Mouse (Mus musculus): ENCODE measurements around the gene Hspa12b. TPM values are rescaled to one million over a fixed set of nuclear protein-coding genes. Genes with fewer than 3 reads are reported as not detected.

Hspa12b gene
- 10.0 and 11.4 TPM in 2 replicates for polyA plus RNA-seq (2015; fragmentation: Nextera tagmentation; extraction: Ambion mirVana)

- 2% methylated on average over 28 of the region's 28 CpGs for WGBS
- peaks cover 18% of the 10 kb centered on the region for H3K4me1 ChIP-seq (replicated peaks)
- peak within 1 kb of the TSS; percentile 86 for H3K4me2 ChIP-seq
- peak within 1 kb of the TSS; percentile 76 for H3K27ac ChIP-seq
- H3K9me3 ChIP-seq (replicated peaks) = no peaks in the 10 kb centered on the region
- peak within 1 kb of the TSS; percentile 63 for H3K4me3 ChIP-seq
- no peaks in the 10 kb centered on the region for H3K36me3 ChIP-seq
- peak within 1 kb of the TSS; percentile 73 for H3K9ac ChIP-seq
- no peaks in the 10 kb centered on the region for H3K27me3 ChIP-seq
- peak; percentile 91 for ATAC-seq (replicated peaks; ENCODE audit: insufficient number of reproducible peaks, insufficient read depth, low FRiP score, low read depth)
These were observed at the start of gene Hspa12b for GRCm38 (mm10) chr2:131127161-131127730. Hspa12b (plus strand) TSS chr2:131127280.

DNA sequence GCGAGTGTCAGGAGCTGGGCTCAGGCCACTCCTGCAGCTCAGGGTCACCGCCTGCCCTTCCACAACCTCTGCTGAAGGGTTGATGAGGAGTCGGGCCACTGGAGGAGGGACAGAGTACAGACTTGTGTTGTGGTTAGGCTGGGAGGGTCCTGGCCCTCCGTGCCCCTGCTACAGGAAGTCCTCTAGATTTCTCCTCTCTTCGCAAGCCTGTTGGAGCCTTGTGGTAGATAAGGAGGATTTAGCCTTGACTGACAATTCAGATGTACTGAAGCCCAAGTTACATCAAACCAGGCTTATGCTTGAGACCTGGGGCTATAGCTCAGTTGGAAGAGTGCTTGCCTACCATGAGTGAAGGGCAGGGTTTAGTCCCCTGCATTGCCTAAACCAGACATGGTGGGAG is 46.6 kb upstream of the Hspa12b start:
- Histone ChIP-seq H3K4me1 (replicated peaks) (no peaks in the 10 kb centered on the region), H3K27me3 (peaks cover 15% of the 10 kb centered on the region; the same call in 1 of the 2 replicates), H3K4me2 (no peak overlapping the region), H3K27ac (no peak overlapping the region), H3K4me3 (no peak overlapping the region), H3K9ac (no peak overlapping the region), H3K9me3 (replicated peaks) (no peaks in the 10 kb centered on the region), H3K36me3 (no peaks in the 10 kb centered on the region)
- 52% methylated on average over 5 of the region's 5 CpGs for WGBS
- ATAC-seq (replicated peaks; ENCODE audit: insufficient number of reproducible peaks, insufficient read depth, low FRiP score, low read depth) = no peak

- WGBS = 73% methylated on average over 4 of the region's 4 CpGs
- ATAC-seq (replicated peaks; ENCODE audit: insufficient number of reproducible peaks, insufficient read depth, low FRiP score, low read depth) = no peak
These were observed 42.9 kb upstream of the Hspa12b start for GRCm38 (mm10) chr2:131084206-131084605.

GRCm38 (mm10) chr2:131086667-131087390 is 40.3 kb upstream of the Hspa12b start, which contains the start of gene Siglec1:
Siglec1 (minus strand) TSS chr2:131086765.
- no peak within 1 kb of the TSS for H3K9ac ChIP-seq
- no peak for ATAC-seq (replicated peaks; ENCODE audit: insufficient number of reproducible peaks, insufficient read depth, low FRiP score, low read depth)
- 83% methylated on average over 11 of the region's 11 CpGs for WGBS

More at GRCm38 (mm10) chr2:131084206-131084605, 42.9 kb upstream of the Hspa12b start:
- no peaks in the 10 kb centered on the region for H3K9me3 ChIP-seq (replicated peaks)
- H3K4me1 ChIP-seq (replicated peaks) = no peaks in the 10 kb centered on the region
- H3K27me3 ChIP-seq = 0 out of 2 replicates have a peak, but pooled peaks cover 8% of the 10 kb centered on the region
- H3K4me2 ChIP-seq = no peak overlapping the region
- no peak overlapping the region for H3K27ac ChIP-seq
- no peak overlapping the region for H3K4me3 ChIP-seq
- H3K36me3 ChIP-seq = no peaks in the 10 kb centered on the region
- no peak overlapping the region for H3K9ac ChIP-seq

DNA sequence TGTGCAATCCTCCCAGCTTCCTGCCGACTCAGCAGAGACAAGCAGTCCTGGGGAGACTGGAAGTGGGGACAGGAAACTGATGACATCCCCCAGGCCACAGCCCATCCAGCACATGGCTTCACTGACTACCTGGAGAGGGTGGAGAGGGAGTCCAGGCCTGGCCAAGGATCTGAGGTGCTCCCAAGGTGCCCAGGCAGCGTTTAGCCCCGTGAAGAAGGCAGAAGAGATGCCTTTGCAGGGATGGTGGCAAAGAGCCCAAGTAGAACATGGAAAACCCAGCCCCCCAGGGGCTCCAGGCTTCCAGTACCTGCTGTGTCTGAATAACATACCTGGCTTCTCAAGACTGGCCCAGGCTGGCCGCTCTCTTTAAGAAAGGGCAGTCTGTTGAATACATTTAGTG is 38.5 kb upstream of the Hspa12b start:
- ATAC-seq (replicated peaks; ENCODE audit: insufficient number of reproducible peaks, insufficient read depth, low FRiP score, low read depth) = no peak
- H3K36me3 ChIP-seq = no peaks in the 10 kb centered on the region
- H3K9ac ChIP-seq = no peak overlapping the region
- WGBS = 67% methylated on average over 4 of the region's 4 CpGs
- H3K27ac ChIP-seq = no peak overlapping the region
- no peak overlapping the region for H3K4me2 ChIP-seq
- no peaks in the 10 kb centered on the region for H3K9me3 ChIP-seq (replicated peaks)
- no peaks in the 10 kb centered on the region for H3K27me3 ChIP-seq
- no peak overlapping the region for H3K4me3 ChIP-seq
- no peaks in the 10 kb centered on the region for H3K4me1 ChIP-seq (replicated peaks)

More at GRCm38 (mm10) chr2:131086667-131087390, 40.3 kb upstream of the Hspa12b start, which contains the start of gene Siglec1:
- H3K9me3 ChIP-seq (replicated peaks) = no peaks in the 10 kb centered on the region
- no peak within 1 kb of the TSS for H3K27ac ChIP-seq
- H3K4me3 ChIP-seq = no peak within 1 kb of the TSS
- no peaks in the 10 kb centered on the region for H3K36me3 ChIP-seq
- no peaks in the 10 kb centered on the region for H3K4me1 ChIP-seq (replicated peaks)
- no peak within 1 kb of the TSS for H3K4me2 ChIP-seq
- H3K27me3 ChIP-seq = no peaks in the 10 kb centered on the region

DNA sequence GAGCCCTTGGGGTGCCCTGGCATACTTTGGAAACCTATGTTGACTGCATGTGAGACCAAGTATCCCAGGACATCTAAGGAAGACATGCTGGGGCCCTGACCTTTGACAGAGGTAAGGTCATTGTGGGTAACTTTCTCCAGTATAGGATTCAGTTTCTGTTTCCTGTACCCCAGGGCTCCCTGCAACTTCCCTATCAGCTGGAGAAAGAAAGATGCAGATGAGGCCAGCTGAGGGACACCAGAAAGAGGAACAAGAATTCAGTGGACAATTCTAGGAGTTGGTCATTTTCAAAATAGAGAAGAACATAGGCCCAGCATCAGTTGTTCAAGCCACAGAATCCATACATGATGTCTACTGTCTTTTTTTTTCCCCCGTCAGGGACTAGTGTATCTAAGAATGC is 37.4 kb upstream of the Hspa12b start:
- H3K27me3 ChIP-seq = no peaks in the 10 kb centered on the region
- H3K9me3 ChIP-seq (replicated peaks) = no peaks in the 10 kb centered on the region
- no peak overlapping the region for H3K4me3 ChIP-seq
- WGBS = 72% methylated on average over 1 of the region's 1 CpGs
- H3K36me3 ChIP-seq = no peaks in the 10 kb centered on the region
- H3K27ac ChIP-seq = no peak overlapping the region
- ATAC-seq (replicated peaks; ENCODE audit: insufficient number of reproducible peaks, insufficient read depth, low FRiP score, low read depth) = no peak
- no peak overlapping the region for H3K4me2 ChIP-seq
- H3K4me1 ChIP-seq (replicated peaks) = no peaks in the 10 kb centered on the region
- no peak overlapping the region for H3K9ac ChIP-seq

- Histone ChIP-seq H3K9ac (no peak overlapping the region), H3K4me3 (no peak overlapping the region), H3K27ac (peak overlapping the region; percentile 36; the same call in 1 of the 2 replicates), H3K36me3 (no peaks in the 10 kb centered on the region), H3K27me3 (no peaks in the 10 kb centered on the region), H3K9me3 (replicated peaks) (no peaks in the 10 kb centered on the region), H3K4me2 (no peak overlapping the region), H3K4me1 (replicated peaks) (no peaks in the 10 kb centered on the region)
- no peak for ATAC-seq (replicated peaks; ENCODE audit: insufficient number of reproducible peaks, insufficient read depth, low FRiP score, low read depth)
- WGBS = 55% methylated on average over 3 of the region's 3 CpGs
These were observed 36.2 kb upstream of the Hspa12b start for GRCm38 (mm10) chr2:131090852-131091251.

DNA sequence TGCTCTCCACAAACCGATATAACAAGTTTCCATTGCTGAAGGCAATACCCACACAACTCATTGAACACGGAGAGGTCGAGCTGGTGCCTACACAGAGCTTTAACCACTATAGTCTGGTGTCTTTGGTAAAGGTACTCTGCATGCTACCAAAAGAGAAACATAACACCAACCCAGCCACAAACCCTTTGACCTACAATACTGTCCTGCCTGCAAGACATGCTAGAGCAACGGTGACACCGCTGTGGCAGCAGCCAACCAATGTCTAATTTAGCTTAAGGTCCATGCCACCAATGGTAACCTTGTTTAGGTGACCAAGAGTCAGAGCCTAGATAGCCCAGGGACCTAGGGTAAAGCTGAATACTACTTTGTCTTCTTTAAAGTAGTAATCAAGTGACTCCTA is 33.5 kb upstream of the Hspa12b start:
- Histone ChIP-seq H3K9ac (no peak overlapping the region), H3K27me3 (no peaks in the 10 kb centered on the region), H3K9me3 (replicated peaks) (no peaks in the 10 kb centered on the region), H3K4me1 (replicated peaks) (peaks cover 8% of the 10 kb centered on the region), H3K36me3 (no peaks in the 10 kb centered on the region), H3K4me2 (no peak overlapping the region), H3K27ac (no peak overlapping the region), H3K4me3 (no peak overlapping the region)
- ATAC-seq (replicated peaks; ENCODE audit: insufficient number of reproducible peaks, insufficient read depth, low FRiP score, low read depth) = no peak
- WGBS = 80% methylated on average over 5 of the region's 5 CpGs

- H3K9ac ChIP-seq = no peak overlapping the region
- no peak overlapping the region for H3K27ac ChIP-seq
- no peak overlapping the region for H3K4me3 ChIP-seq
- no peaks in the 10 kb centered on the region for H3K27me3 ChIP-seq
- H3K4me2 ChIP-seq = no peak overlapping the region
- H3K4me1 ChIP-seq (replicated peaks) = peaks cover 8% of the 10 kb centered on the region
- WGBS = 0% methylated on average over 1 of the region's 1 CpGs
- no peaks in the 10 kb centered on the region for H3K36me3 ChIP-seq
- ATAC-seq (replicated peaks; ENCODE audit: insufficient number of reproducible peaks, insufficient read depth, low FRiP score, low read depth) = no peak
- H3K9me3 ChIP-seq (replicated peaks) = no peaks in the 10 kb centered on the region
These were observed 32.3 kb upstream of the Hspa12b start for GRCm38 (mm10) chr2:131094823-131095222.

DNA sequence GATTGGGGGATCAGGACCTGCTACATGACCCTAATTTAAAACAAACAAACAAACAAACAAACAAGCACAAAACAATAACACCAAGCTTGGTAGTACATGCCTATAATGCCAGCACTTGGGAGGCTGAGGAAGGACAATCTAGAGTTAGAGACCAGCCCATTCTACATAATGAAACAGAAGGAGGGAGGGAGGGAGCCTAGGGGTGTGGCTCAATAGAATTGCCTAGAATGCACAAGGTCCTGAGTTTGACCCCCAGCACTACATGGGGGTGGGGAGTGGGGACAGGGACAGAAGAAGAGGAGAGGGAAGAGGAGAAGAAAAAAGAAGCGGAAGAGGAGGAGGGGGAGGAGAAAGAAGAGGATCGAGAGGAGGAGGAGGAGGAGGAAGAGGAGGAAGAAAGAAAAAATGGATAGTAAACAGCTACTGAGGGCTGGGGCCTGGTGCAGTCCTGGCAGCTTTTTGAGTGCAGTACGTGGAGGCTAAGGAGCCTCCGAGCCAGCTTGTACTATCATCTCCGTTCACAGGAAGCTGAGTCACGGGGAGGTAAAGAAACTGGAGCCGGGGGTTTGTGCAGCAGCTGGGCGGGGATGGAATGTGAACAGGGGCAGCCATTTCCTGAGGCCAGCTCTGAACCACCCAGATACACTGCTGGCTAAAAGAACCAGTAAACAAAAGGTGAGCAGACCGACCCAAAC is 30.8 kb upstream of the Hspa12b start:
- no peak overlapping the region for H3K4me3 ChIP-seq
- ATAC-seq (replicated peaks; ENCODE audit: insufficient number of reproducible peaks, insufficient read depth, low FRiP score, low read depth) = peak; percentile 84
- no peaks in the 10 kb centered on the region for H3K9me3 ChIP-seq (replicated peaks)
- H3K27me3 ChIP-seq = no peaks in the 10 kb centered on the region
- H3K9ac ChIP-seq = no peak overlapping the region
- H3K4me1 ChIP-seq (replicated peaks) = peaks cover 8% of the 10 kb centered on the region
- H3K27ac ChIP-seq = peak overlapping the region; percentile 77
- WGBS = 18% methylated on average over 9 of the region's 9 CpGs
- H3K36me3 ChIP-seq = no peaks in the 10 kb centered on the region
- H3K4me2 ChIP-seq = peak overlapping the region; percentile 30

- Histone ChIP-seq H3K4me2 (no peak overlapping the region), H3K27ac (peak overlapping the region; percentile 77; the same call in 1 of the 2 replicates), H3K9ac (no peak overlapping the region), H3K4me1 (replicated peaks) (peaks cover 8% of the 10 kb centered on the region), H3K36me3 (no peaks in the 10 kb centered on the region), H3K4me3 (no peak overlapping the region), H3K9me3 (replicated peaks) (no peaks in the 10 kb centered on the region), H3K27me3 (no peaks in the 10 kb centered on the region)
- WGBS = 78% methylated on average over 4 of the region's 4 CpGs
- no peak for ATAC-seq (replicated peaks; ENCODE audit: insufficient number of reproducible peaks, insufficient read depth, low FRiP score, low read depth)
These were observed 30.0 kb upstream of the Hspa12b start for GRCm38 (mm10) chr2:131097087-131097486.
